Mouse (Mus musculus) E14TG2a.4 (cell line): ENCODE results near the gene Eqtn.

Source experiments
- H3K27me3 ChIP-seq: 2 replicates; pipeline ENCODE4 v1.6.1; 2014; ENCODE audit warnings: low read length, control low read depth; ENCODE audit not compliant: insufficient read depth
- H3K36me3 ChIP-seq: 2 replicates; pipeline ENCODE4 v1.6.1; 2014; ENCODE audit warnings: low read length, control low read depth; ENCODE audit not compliant: insufficient read depth
- H3K4me1 ChIP-seq: replicated peaks from 2 replicates; pipeline ENCODE4 v1.6.1; 2014; ENCODE audit warnings: low read depth, low read length, control low read depth
- H3K4me3 ChIP-seq: replicated peaks from 2 replicates; pipeline ENCODE4 v1.5.1; 2014; ENCODE audit warnings: mild to moderate bottlenecking, low read length
- H3K9me3 ChIP-seq: 2 replicates; pipeline ENCODE4 v1.6.1; 2014; ENCODE audit warnings: low read length, control low read depth
- CTCF ChIP-seq: conservative IDR thresholded peaks from 2 replicates; pipeline ENCODE4 v1.5.1; 2014; ENCODE audit warnings: low read length
- NANOG ChIP-seq: IDR thresholded peaks from 2 replicates; pipeline ENCODE4 v1.6.1; 2014; ENCODE audit warnings: borderline replicate concordance, low read length, mixed read lengths
- POU5F1 ChIP-seq: IDR thresholded peaks from 2 replicates; pipeline ENCODE4 v1.6.1; 2014; ENCODE audit warnings: low read length, borderline replicate concordance

Gene Eqtn

DNA sequence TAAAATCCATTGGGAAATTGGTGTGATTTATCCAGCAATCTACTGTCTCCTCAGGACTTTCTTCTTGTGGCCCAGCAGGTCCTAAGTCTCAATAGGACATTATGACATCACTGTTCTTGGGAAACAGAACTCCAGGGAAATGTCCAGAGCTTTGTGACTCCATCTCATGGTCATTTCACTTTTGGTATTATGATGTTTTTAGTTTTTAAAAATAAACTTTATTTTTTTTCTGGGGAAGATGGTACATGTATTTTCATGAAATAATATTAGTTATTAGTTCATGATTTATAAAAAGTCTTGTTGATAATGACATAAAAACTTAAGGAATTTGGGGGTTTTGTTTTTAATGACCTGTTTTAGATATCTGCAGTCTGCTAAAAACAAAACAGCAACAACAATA lies at the start of gene Eqtn:
Gene Eqtn, minus strand, starts transcription at position 101 of the 400 bp plus-strand sequence.
- H3K9me3 ChIP-seq: no peaks in the 10 kb centered on the region
- TF ChIP-seq NANOG (no peak), CTCF (no peak), POU5F1 (no peak)
- no peaks in the 10 kb centered on the region for H3K36me3 ChIP-seq
- H3K4me3 ChIP-seq: no peak within 1 kb of the TSS
- no peaks in the 10 kb centered on the region for H3K27me3 ChIP-seq
- H3K4me1 ChIP-seq: no peaks in the 10 kb centered on the region

DNA sequence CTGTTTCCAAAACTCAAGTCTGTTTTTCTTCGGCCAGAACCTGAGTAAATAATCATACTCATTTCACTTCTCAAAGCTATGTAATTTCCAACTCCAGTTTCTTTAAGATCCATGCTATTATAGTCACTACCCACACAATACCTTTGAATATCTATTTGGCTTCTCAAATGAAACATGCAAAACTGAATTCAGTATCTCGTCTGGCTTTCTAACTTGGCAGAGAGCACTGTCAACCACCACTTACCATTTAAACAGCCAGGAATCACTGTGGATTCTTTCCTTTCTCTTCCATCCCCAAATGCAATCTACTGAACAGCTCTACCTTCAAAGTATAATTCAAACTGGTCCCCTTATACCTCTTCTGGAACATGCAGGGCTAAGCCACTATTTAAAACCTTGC lies 44.7 kb upstream of the Eqtn start:
- TF ChIP-seq CTCF (no peak), POU5F1 (no peak), NANOG (no peak)
- Histone ChIP-seq H3K36me3 (peaks cover 68% of the 10 kb centered on the region), H3K9me3 (no peaks in the 10 kb centered on the region), H3K27me3 (no peaks in the 10 kb centered on the region), H3K4me1 (peaks cover 18% of the 10 kb centered on the region), H3K4me3 (no peak overlapping the region)

DNA sequence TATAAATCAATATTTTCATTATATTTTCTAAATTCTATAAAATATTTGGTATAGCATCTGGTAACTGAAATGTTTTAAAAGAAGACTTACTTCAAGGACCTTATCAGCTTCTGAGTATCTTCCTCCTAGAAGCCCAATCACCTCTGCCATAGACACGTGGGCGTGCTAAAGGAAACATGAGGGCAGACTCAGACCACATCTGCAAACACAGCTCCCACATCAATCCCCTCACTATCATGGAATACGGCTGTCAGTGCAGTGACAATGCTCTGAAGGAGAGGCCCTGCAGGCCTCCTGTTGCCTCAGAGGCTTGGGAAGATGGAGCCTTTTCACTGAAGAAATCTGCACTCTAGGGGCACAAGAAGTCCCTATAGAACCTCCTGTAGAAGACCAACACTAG lies 24.1 kb upstream of the Eqtn start:
- TF ChIP-seq CTCF (no peak), NANOG (no peak), POU5F1 (no peak)
- H3K4me3 ChIP-seq: no peak overlapping the region
- no peaks in the 10 kb centered on the region; the same call in 1 of the 2 replicates for H3K4me1 ChIP-seq
- peaks cover 87% of the 10 kb centered on the region for H3K36me3 ChIP-seq
- no peaks in the 10 kb centered on the region for H3K27me3 ChIP-seq
- no peaks in the 10 kb centered on the region for H3K9me3 ChIP-seq

DNA sequence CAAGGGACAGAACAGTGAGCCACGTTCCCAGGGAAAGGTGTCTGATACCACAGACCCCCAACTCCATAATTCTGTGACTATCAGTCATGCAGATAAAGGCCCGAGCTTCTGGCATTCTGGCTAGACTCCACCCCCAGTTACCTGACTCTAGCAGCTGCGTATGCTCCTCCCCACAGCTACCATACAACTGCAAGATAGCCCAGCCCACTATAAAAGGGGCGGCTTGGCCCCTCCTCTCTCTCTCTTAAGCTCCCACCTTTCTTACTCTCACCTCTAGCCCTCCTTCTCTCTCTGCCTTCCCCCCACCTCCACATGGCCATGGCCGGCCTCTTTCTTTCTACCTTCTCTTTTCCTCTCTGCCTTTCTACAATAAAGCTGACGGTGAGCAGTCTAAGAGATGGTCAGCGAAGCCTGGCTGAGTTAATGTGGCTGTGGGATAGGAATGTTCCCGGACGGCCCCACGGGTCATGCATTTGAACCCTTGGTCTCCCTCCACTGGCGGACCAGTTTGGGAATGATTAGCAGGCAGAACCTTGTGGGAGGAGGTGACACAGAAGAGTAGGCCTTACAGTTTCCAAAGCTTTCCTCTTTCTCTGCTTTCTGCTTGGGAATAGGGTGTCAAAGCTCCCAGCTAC lies 12.7 kb upstream of the Eqtn start:
- TF ChIP-seq POU5F1 (no peak), NANOG (no peak), CTCF (no peak)
- H3K4me1 ChIP-seq: peaks cover 9% of the 10 kb centered on the region
- H3K36me3 ChIP-seq: peaks cover 45% of the 10 kb centered on the region
- no peaks in the 10 kb centered on the region for H3K9me3 ChIP-seq
- H3K4me3 ChIP-seq: peak overlapping the region; percentile 67
- H3K27me3 ChIP-seq: no peaks in the 10 kb centered on the region

DNA sequence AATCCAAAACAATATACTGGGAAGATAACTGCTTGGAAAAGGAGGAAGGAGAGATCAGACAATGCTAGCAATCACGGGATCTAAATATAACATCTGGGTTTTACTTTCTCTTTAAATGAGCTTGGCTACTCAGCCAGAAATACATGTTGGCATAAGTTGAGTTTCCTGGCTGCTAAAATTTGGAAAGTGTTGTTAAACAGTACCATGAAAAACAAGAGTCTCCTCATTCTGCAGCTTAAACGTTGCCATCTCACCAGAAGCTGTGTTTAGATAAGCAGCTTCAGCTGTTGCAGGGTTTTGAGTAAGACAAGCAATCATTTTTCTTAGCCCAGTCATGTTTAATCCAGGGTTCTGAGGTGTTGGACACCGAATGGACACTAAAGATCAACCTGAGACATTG lies 26.9 kb downstream of the Eqtn start:
- H3K4me3 ChIP-seq: no peak overlapping the region
- H3K4me1 ChIP-seq: 0 out of 2 replicates have a peak, but pooled peaks cover 3% of the 10 kb centered on the region
- TF ChIP-seq NANOG: no peak
- no peak for TF ChIP-seq POU5F1
- no peak for TF ChIP-seq CTCF
- H3K36me3 ChIP-seq: no peaks in the 10 kb centered on the region
- H3K9me3 ChIP-seq: peaks cover 8% of the 10 kb centered on the region
- H3K27me3 ChIP-seq: no peaks in the 10 kb centered on the region

DNA sequence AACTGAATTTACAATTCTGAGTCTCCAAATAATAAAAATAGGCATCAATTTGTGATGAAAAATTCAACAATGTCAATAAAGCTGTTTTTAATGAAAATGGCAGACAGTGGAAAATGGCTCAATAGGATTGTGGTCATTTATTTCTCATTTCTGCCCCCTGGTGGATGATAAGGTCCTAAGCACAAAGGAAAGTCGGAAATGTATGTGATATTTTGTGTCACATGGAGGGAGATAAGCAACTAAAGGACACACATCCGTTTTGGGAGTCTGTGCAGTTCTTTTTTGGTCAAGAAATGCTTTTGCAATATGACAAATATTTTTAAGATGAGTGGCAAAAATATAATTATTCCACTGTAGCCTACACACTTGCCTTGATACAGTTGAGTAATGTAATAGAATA lies 27.9 kb downstream of the Eqtn start:
- Histone ChIP-seq H3K9me3 (peaks cover 8% of the 10 kb centered on the region), H3K36me3 (no peaks in the 10 kb centered on the region), H3K4me3 (no peak overlapping the region), H3K27me3 (no peaks in the 10 kb centered on the region), H3K4me1 (0 out of 2 replicates have a peak, but pooled peaks cover 3% of the 10 kb centered on the region)
- TF ChIP-seq CTCF (peak; percentile 65), NANOG (no peak), POU5F1 (no peak)
